Mouse (Mus musculus): ENCODE data around the gene Tnnt3. TPM values are rescaled to one million over a fixed set of nuclear protein-coding genes. Genes with fewer than 3 reads are reported as not detected.
A peak's percentile ranks its signal among the peaks of the same experiment; 100 is the strongest.

Gene Tnnt3
- polyA plus RNA-seq, 1 experiment from 2014 or later: 24.5 TPM

GRCm38 (mm10) chr7:142462190-142462589 is 36.4 kb upstream of the Tnnt3 start:
- H3K9me3 ChIP-seq (replicated peaks): no peaks in the 10 kb centered on the region
- H3K9ac ChIP-seq: no peak overlapping the region
- WGBS (ENCODE audit: insufficient replicate concordance): 70% methylated on average over 6 of the region's 6 CpGs
- no peak overlapping the region for H3K27ac ChIP-seq (replicated peaks)
- peak overlapping the region; percentile 33 for H3K4me2 ChIP-seq
- ATAC-seq (ENCODE audit: insufficient read depth): no peak
- H3K27me3 ChIP-seq: no peaks in the 10 kb centered on the region
- H3K4me3 ChIP-seq (replicated peaks): peak overlapping the region; percentile 28; the same call in 1 of the 2 replicates
- H3K36me3 ChIP-seq (replicated peaks): no peaks in the 10 kb centered on the region
- peaks cover 4% of the 10 kb centered on the region; the same call in 1 of the 2 replicates for H3K4me1 ChIP-seq (replicated peaks)

- H3K4me2 ChIP-seq: peak overlapping the region; percentile 33
- no peaks in the 10 kb centered on the region for H3K9me3 ChIP-seq (replicated peaks)
- 0 out of 2 replicates have a peak overlapping the region, but pooled peaks have one; percentile 4 for H3K4me3 ChIP-seq (replicated peaks)
- H3K27ac ChIP-seq (replicated peaks): no peak overlapping the region
- no peaks in the 10 kb centered on the region for H3K27me3 ChIP-seq
- WGBS (ENCODE audit: insufficient replicate concordance): 35% methylated on average over 4 of the region's 4 CpGs
- no peak for ATAC-seq (ENCODE audit: insufficient read depth)
- H3K9ac ChIP-seq: no peak overlapping the region
- no peaks in the 10 kb centered on the region for H3K36me3 ChIP-seq (replicated peaks)
- no peaks in the 10 kb centered on the region for H3K4me1 ChIP-seq (replicated peaks)
These were observed 36.0 kb upstream of the Tnnt3 start for GRCm38 (mm10) chr7:142462594-142463078.

- no peaks in the 10 kb centered on the region for H3K27me3 ChIP-seq
- H3K4me2 ChIP-seq: no peak overlapping the region
- ATAC-seq (ENCODE audit: insufficient read depth): no peak
- H3K36me3 ChIP-seq (replicated peaks): no peaks in the 10 kb centered on the region
- no peaks in the 10 kb centered on the region for H3K9me3 ChIP-seq (replicated peaks)
- H3K27ac ChIP-seq (replicated peaks): no peak overlapping the region
- H3K4me1 ChIP-seq (replicated peaks): no peaks in the 10 kb centered on the region; the same call in none of the 2 replicates
- 61% methylated on average over 7 of the region's 7 CpGs for WGBS (ENCODE audit: insufficient replicate concordance)
- no peak overlapping the region for H3K9ac ChIP-seq
- no peak overlapping the region for H3K4me3 ChIP-seq (replicated peaks)
These were observed 28.4 kb upstream of the Tnnt3 start for GRCm38 (mm10) chr7:142470171-142470691.

GRCm38 (mm10) chr7:142470808-142471413 is 27.7 kb upstream of the Tnnt3 start:
- H3K27me3 ChIP-seq: no peaks in the 10 kb centered on the region
- 32% methylated on average over 4 of the region's 4 CpGs for WGBS (ENCODE audit: insufficient replicate concordance)
- no peaks in the 10 kb centered on the region; the same call in none of the 2 replicates for H3K4me1 ChIP-seq (replicated peaks)
- no peaks in the 10 kb centered on the region for H3K9me3 ChIP-seq (replicated peaks)
- H3K27ac ChIP-seq (replicated peaks): no peak overlapping the region
- no peak for ATAC-seq (ENCODE audit: insufficient read depth)
- H3K9ac ChIP-seq: no peak overlapping the region
- H3K4me3 ChIP-seq (replicated peaks): no peak overlapping the region
- no peaks in the 10 kb centered on the region for H3K36me3 ChIP-seq (replicated peaks)
- H3K4me2 ChIP-seq: no peak overlapping the region

GRCm38 (mm10) chr7:142471414-142471861 is 27.2 kb upstream of the Tnnt3 start:
- Histone ChIP-seq H3K27ac (replicated peaks) (no peak overlapping the region), H3K4me2 (no peak overlapping the region), H3K9ac (no peak overlapping the region), H3K36me3 (replicated peaks) (no peaks in the 10 kb centered on the region), H3K4me3 (replicated peaks) (no peak overlapping the region), H3K4me1 (replicated peaks) (no peaks in the 10 kb centered on the region; the same call in none of the 2 replicates), H3K27me3 (no peaks in the 10 kb centered on the region), H3K9me3 (replicated peaks) (no peaks in the 10 kb centered on the region)
- no peak for ATAC-seq (ENCODE audit: insufficient read depth)
- WGBS (ENCODE audit: insufficient replicate concordance): 45% methylated on average over 6 of the region's 6 CpGs

GRCm38 (mm10) chr7:142471884-142472570 is 26.6 kb upstream of the Tnnt3 start:
- no peaks in the 10 kb centered on the region; the same call in none of the 2 replicates for H3K4me1 ChIP-seq (replicated peaks)
- no peak for ATAC-seq (ENCODE audit: insufficient read depth)
- no peak overlapping the region for H3K4me2 ChIP-seq
- no peak overlapping the region for H3K27ac ChIP-seq (replicated peaks)
- H3K36me3 ChIP-seq (replicated peaks): no peaks in the 10 kb centered on the region
- no peak overlapping the region for H3K4me3 ChIP-seq (replicated peaks)
- H3K27me3 ChIP-seq: no peaks in the 10 kb centered on the region
- H3K9ac ChIP-seq: no peak overlapping the region
- 53% methylated on average over 15 of the region's 15 CpGs for WGBS (ENCODE audit: insufficient replicate concordance)
- no peaks in the 10 kb centered on the region for H3K9me3 ChIP-seq (replicated peaks)

GRCm38 (mm10) chr7:142472936-142473335 is 25.7 kb upstream of the Tnnt3 start:
- no peak overlapping the region for H3K4me2 ChIP-seq
- no peak for ATAC-seq (ENCODE audit: insufficient read depth)
- no peaks in the 10 kb centered on the region for H3K9me3 ChIP-seq (replicated peaks)
- no peaks in the 10 kb centered on the region for H3K27me3 ChIP-seq
- H3K36me3 ChIP-seq (replicated peaks): no peaks in the 10 kb centered on the region
- H3K4me3 ChIP-seq (replicated peaks): no peak overlapping the region
- WGBS (ENCODE audit: insufficient replicate concordance): 57% methylated on average over 4 of the region's 4 CpGs
- no peaks in the 10 kb centered on the region; the same call in none of the 2 replicates for H3K4me1 ChIP-seq (replicated peaks)
- no peak overlapping the region for H3K27ac ChIP-seq (replicated peaks)
- no peak overlapping the region for H3K9ac ChIP-seq

GRCm38 (mm10) chr7:142473476-142473875 is 25.2 kb upstream of the Tnnt3 start:
- no peaks in the 10 kb centered on the region for H3K36me3 ChIP-seq (replicated peaks)
- WGBS (ENCODE audit: insufficient replicate concordance): 52% methylated on average over 2 of the region's 2 CpGs
- H3K27ac ChIP-seq (replicated peaks): no peak overlapping the region
- no peaks in the 10 kb centered on the region for H3K27me3 ChIP-seq
- no peak overlapping the region for H3K4me3 ChIP-seq (replicated peaks)
- no peak overlapping the region for H3K9ac ChIP-seq
- ATAC-seq (ENCODE audit: insufficient read depth): no peak
- H3K4me2 ChIP-seq: no peak overlapping the region
- H3K9me3 ChIP-seq (replicated peaks): no peaks in the 10 kb centered on the region
- no peaks in the 10 kb centered on the region; the same call in none of the 2 replicates for H3K4me1 ChIP-seq (replicated peaks)

- no peak for ATAC-seq (ENCODE audit: insufficient read depth)
- Histone ChIP-seq H3K4me1 (replicated peaks) (no peaks in the 10 kb centered on the region; the same call in none of the 2 replicates), H3K36me3 (replicated peaks) (no peaks in the 10 kb centered on the region), H3K9ac (no peak overlapping the region), H3K4me2 (no peak overlapping the region), H3K27me3 (no peaks in the 10 kb centered on the region), H3K9me3 (replicated peaks) (no peaks in the 10 kb centered on the region), H3K27ac (replicated peaks) (no peak overlapping the region), H3K4me3 (replicated peaks) (no peak overlapping the region)
- WGBS (ENCODE audit: insufficient replicate concordance): 64% methylated on average over 14 of the region's 14 CpGs
These were observed 23.8 kb upstream of the Tnnt3 start for GRCm38 (mm10) chr7:142474799-142475198.

- Histone ChIP-seq H3K4me3 (replicated peaks) (no peak overlapping the region), H3K4me2 (no peak overlapping the region)
These were observed 23.0 kb upstream of the Tnnt3 start for GRCm38 (mm10) chr7:142475641-142476040.

GRCm38 (mm10) chr7:142476271-142476670 is 22.4 kb upstream of the Tnnt3 start:
- Histone ChIP-seq H3K4me1 (replicated peaks) (peaks cover 7% of the 10 kb centered on the region; the same call in 1 of the 2 replicates), H3K4me3 (replicated peaks) (no peak overlapping the region), H3K9ac (no peak overlapping the region), H3K9me3 (replicated peaks) (no peaks in the 10 kb centered on the region), H3K36me3 (replicated peaks) (no peaks in the 10 kb centered on the region), H3K27me3 (no peaks in the 10 kb centered on the region), H3K4me2 (no peak overlapping the region), H3K27ac (replicated peaks) (no peak overlapping the region)
- ATAC-seq (ENCODE audit: insufficient read depth): no peak
- 60% methylated on average over 5 of the region's 5 CpGs for WGBS (ENCODE audit: insufficient replicate concordance)

More at GRCm38 (mm10) chr7:142475641-142476040, 23.0 kb upstream of the Tnnt3 start:
- 46% methylated on average over 7 of the region's 7 CpGs for WGBS (ENCODE audit: insufficient replicate concordance)
- H3K27ac ChIP-seq (replicated peaks): no peak overlapping the region
- H3K9me3 ChIP-seq (replicated peaks): no peaks in the 10 kb centered on the region
- ATAC-seq (ENCODE audit: insufficient read depth): no peak
- peaks cover 1% of the 10 kb centered on the region; the same call in 1 of the 2 replicates for H3K4me1 ChIP-seq (replicated peaks)
- H3K27me3 ChIP-seq: no peaks in the 10 kb centered on the region
- no peaks in the 10 kb centered on the region for H3K36me3 ChIP-seq (replicated peaks)
- H3K9ac ChIP-seq: no peak overlapping the region

Measured in liver, embryonic 15.5 days (tissue).